Mouse (Mus musculus) cerebellum, adult 2 months (tissue): ENCODE measurements around the gene Slc39a13.

ENCODE experiments used
- CTCF ChIP-seq: fragments of 200-500 bp; IDR thresholded peaks from 2 replicates; pipeline ENCODE4 v1.5.1; 2011; ENCODE audit warnings: low read depth, mild to moderate bottlenecking, control low read depth, low read length, moderate library complexity, borderline replicate concordance; ENCODE audit not compliant: insufficient read depth
- POLR2A ChIP-seq: fragments of 200-500 bp; IDR thresholded peaks from 2 replicates; pipeline ENCODE4 v1.6.1; 2011; ENCODE audit warnings: low read length, control low read depth, borderline replicate concordance; ENCODE audit not compliant: insufficient read depth

DNA sequence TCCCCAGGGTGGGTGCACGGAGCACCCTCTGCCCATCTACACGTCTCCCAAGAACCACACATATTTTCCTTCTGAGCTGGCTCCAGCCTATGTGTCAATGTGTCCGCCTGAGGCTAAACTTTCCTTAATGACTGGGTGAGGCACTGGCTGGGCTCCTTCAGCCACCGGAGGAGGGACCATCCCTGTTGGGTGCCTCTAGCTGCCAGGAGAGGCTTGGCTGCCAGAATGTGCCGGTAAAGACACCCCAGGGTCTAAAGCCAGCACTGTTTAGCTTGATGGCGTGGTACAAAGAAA lies 1.4 kb downstream of the Slc39a13 start:
- no peak for TF ChIP-seq CTCF
- no peak for TF ChIP-seq POLR2A
